Mouse (Mus musculus): Measurements from ENCODE around the gene Cyp2d9. TPM values are rescaled to one million over a fixed set of nuclear protein-coding genes. Genes with fewer than 3 reads are reported as not detected.
"Not testable (repeated sequence)": the region's sequence is repeated elsewhere in the genome, so short reads cannot be mapped to it uniquely, and the experiment has no call there.

The Cyp2d9 gene
- polyA plus RNA-seq, 1 experiment from 2014 or later = not detected

DNA sequence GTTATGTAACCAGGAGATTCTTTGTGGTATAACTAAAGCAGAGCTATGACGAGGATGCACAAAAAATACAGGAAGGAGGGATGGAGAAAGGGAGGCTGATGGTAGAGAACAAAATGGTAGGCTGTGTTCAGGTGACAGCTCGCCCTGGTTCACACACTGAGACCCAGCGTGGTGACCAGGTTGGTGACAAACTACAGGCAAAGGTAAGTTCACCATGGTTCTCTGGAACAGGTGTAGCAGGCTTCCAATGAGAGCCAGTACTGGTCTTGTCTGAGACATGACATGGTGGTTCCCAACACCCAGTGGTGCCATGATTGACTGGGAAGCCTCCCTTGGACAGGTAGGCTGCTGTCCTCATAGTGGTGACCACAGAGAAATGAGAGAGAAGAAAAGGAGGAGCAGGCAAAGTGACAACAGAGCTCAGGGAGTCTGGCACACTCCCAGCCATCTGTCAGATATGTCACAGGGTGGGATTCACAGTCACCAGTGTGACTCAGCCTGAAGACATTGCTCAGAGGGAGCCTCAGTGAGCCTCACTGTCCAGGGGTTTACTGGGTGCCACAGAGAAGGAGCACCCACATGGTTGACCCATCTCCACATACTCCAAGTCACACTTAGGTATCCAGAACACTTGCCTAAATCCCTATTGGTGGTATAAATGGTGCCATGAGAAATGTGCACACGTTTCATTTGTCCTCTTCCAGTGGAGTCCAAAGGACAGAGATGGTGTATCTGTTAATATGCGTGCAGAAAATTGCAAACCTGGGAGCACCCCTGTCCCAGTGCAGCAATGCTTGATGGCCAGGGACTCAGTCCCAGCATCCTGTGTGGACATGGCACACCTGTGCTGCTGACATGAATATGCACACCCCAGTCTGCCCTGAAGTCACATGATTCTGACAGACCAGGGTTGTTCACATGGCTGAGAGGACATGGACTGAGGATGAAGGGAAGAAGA lies 24.1 kb downstream of the Cyp2d9 start:
- H3K4me3 ChIP-seq (ENCODE audit: low read length) = no peak overlapping the region
- H3K9ac ChIP-seq (ENCODE audit: low read length) = no peak overlapping the region
- H3K27ac ChIP-seq (ENCODE audit: low read length) = no peak overlapping the region
- H3K4me2 ChIP-seq (ENCODE audit: low read depth, low read length) = no peak overlapping the region
- no peaks in the 10 kb centered on the region for H3K4me1 ChIP-seq (ENCODE audit: control insufficient read depth, insufficient read depth, low read length)
- H3K36me3 ChIP-seq (ENCODE audit: control insufficient read depth, insufficient read depth) = no peaks in the 10 kb centered on the region
- no peaks in the 10 kb centered on the region for H3K27me3 ChIP-seq (ENCODE audit: control insufficient read depth, insufficient read depth, low read length)
- no peaks in the 10 kb centered on the region for H3K9me3 ChIP-seq (replicated peaks; ENCODE audit: control insufficient read depth, low read length)
- no peak for ATAC-seq (replicated peaks; ENCODE audit: extremely low read depth, insufficient read depth, low FRiP score)
- WGBS = 67% methylated on average over 5 of the region's 5 CpGs

DNA sequence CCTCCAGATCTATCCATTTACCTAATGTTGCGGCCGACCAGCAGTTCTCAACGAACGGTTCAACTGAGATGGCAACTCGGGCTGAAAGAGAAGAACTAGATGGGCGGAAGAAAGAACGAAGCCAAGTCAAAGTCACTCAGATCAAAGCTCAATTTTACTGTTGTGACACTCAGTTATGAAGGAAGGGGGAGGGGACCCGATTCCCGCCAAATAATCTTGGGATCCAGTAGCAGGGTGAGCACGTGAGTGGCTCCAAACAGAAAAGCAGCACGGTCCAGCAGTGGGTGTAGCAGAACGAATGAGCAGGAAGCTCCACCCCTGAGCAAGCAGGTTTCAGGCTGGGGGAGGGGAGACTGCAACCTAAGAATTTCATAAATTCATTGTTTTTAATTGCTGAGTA lies 26.0 kb downstream of the Cyp2d9 start:
- H3K27ac ChIP-seq (ENCODE audit: low read length); H3K4me1 ChIP-seq (ENCODE audit: control insufficient read depth, insufficient read depth, low read length); H3K36me3 ChIP-seq (ENCODE audit: control insufficient read depth, insufficient read depth); ATAC-seq (replicated peaks; ENCODE audit: extremely low read depth, insufficient read depth, low FRiP score); H3K4me2 ChIP-seq (ENCODE audit: low read depth, low read length); H3K9ac ChIP-seq (ENCODE audit: low read length); H3K4me3 ChIP-seq (ENCODE audit: low read length); H3K9me3 ChIP-seq (replicated peaks; ENCODE audit: control insufficient read depth, low read length); H3K27me3 ChIP-seq (ENCODE audit: control insufficient read depth, insufficient read depth, low read length): not testable (repeated sequence)
- 73% methylated on average over 12 of the region's 12 CpGs for WGBS

DNA sequence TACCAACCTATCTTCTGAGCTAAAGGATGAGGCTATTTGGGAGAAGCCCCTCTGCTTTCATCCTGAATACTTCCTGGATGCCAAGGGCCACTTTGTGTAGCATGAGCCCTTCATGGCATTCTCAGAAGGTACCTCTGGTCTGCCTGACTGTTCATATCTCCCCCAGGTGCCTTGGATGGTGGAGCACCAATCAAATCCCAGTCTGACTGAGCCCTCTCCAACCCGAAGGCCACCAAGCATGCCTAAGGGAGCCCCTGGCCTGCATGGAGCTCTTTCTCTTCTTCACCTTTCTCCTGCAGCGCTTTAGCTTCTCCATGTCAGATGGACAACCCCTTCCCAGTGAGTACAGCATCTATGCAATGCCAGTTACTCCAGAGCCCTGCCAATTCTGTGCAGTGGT lies 31.5 kb downstream of the Cyp2d9 start:
- Histone ChIP-seq H3K27me3 (ENCODE audit: control insufficient read depth, insufficient read depth, low read length) (no peaks in the 10 kb centered on the region), H3K4me1 (ENCODE audit: control insufficient read depth, insufficient read depth, low read length) (no peaks in the 10 kb centered on the region), H3K4me3 (ENCODE audit: low read length) (no peak overlapping the region), H3K27ac (ENCODE audit: low read length) (no peak overlapping the region), H3K9me3 (replicated peaks; ENCODE audit: control insufficient read depth, low read length) (no peaks in the 10 kb centered on the region), H3K36me3 (ENCODE audit: control insufficient read depth, insufficient read depth) (no peaks in the 10 kb centered on the region), H3K9ac (ENCODE audit: low read length) (no peak overlapping the region), H3K4me2 (ENCODE audit: low read depth, low read length) (no peak overlapping the region)
- WGBS = 59% methylated on average over 2 of the region's 2 CpGs
- ATAC-seq (replicated peaks; ENCODE audit: extremely low read depth, insufficient read depth, low FRiP score) = no peak

DNA sequence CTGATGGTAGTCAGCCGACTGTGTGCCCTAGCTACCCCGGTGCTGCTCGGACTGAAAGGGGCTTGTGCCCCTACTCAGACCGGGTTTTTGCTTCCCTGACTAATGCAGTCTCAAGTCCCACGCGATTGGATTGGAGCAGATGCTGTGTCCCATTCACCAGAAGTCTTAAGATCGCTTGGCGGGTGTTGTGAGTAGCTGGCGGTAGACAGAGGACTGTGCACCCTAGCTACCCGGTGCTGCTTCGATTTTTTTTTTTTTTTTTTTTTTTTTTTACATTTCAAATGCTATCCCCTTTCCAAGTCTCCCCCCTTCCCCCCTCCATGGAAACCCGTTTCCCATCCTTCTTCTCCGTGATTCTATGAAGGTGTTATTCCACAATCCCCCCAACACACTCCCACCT lies 61.0 kb downstream of the Cyp2d9 start:
- H3K9me3 ChIP-seq (replicated peaks; ENCODE audit: control insufficient read depth, low read length); H3K27ac ChIP-seq (ENCODE audit: low read length); H3K4me1 ChIP-seq (ENCODE audit: control insufficient read depth, insufficient read depth, low read length); H3K36me3 ChIP-seq (ENCODE audit: control insufficient read depth, insufficient read depth); ATAC-seq (replicated peaks; ENCODE audit: extremely low read depth, insufficient read depth, low FRiP score); H3K27me3 ChIP-seq (ENCODE audit: control insufficient read depth, insufficient read depth, low read length); H3K4me2 ChIP-seq (ENCODE audit: low read depth, low read length); H3K4me3 ChIP-seq (ENCODE audit: low read length); H3K9ac ChIP-seq (ENCODE audit: low read length): not testable (repeated sequence)
- 57% methylated on average over 13 of the region's 13 CpGs for WGBS

Small RNA genes within 50 kb of the gene (microRNA-seq; reads per million reads assigned to microRNA genes)
- gene Gm25990 = not detected
- not detected for gene Gm27331
- gene Gm27622 = not detected
- gene Gm27825 = not detected
- not detected for gene Mir7684

Other genes starting within 250 kb of the Cyp2d9 start
- 0.15 and 0.32 TPM in 2 replicates for gene Shisa8, start 220.6 kb upstream of the Cyp2d9 start, polyA plus RNA-seq (2015; fragmentation: Nextera tagmentation; extraction: Ambion mirVana)
- 0.18 TPM in 1 of 2 replicates, not detected in the other for gene Tnfrsf13c, start 209.1 kb upstream of the Cyp2d9 start, polyA plus RNA-seq (2015; fragmentation: Nextera tagmentation; extraction: Ambion mirVana)
- gene Cenpm, start 188.7 kb upstream of the Cyp2d9 start, polyA plus RNA-seq (2015; fragmentation: Nextera tagmentation; extraction: Ambion mirVana) = 50.8 and 57.2 TPM in 2 replicates
- not detected in 2 replicates for gene 1500009C09Rik, start 181.0 kb upstream of the Cyp2d9 start, polyA plus RNA-seq (2015; fragmentation: Nextera tagmentation; extraction: Ambion mirVana)
- gene Sept3, start 158.5 kb upstream of the Cyp2d9 start, polyA plus RNA-seq (2015; fragmentation: Nextera tagmentation; extraction: Ambion mirVana) = 3.9 and 4.1 TPM in 2 replicates
- 0.17 and 0.22 TPM in 2 replicates for gene Wbp2nl, start 134.5 kb upstream of the Cyp2d9 start, polyA plus RNA-seq (2015; fragmentation: Nextera tagmentation; extraction: Ambion mirVana)
- gene Naga, start 94.5 kb upstream of the Cyp2d9 start, polyA plus RNA-seq (2015; fragmentation: Nextera tagmentation; extraction: Ambion mirVana) = 44.1 and 47.8 TPM in 2 replicates
- 8.1 and 9.4 TPM in 2 replicates for gene Pheta2, start 94.5 kb upstream of the Cyp2d9 start, polyA plus RNA-seq (2015; fragmentation: Nextera tagmentation; extraction: Ambion mirVana)
- 340 and 355 TPM in 2 replicates for gene Smdt1, start 94.5 kb upstream of the Cyp2d9 start, polyA plus RNA-seq (2015; fragmentation: Nextera tagmentation; extraction: Ambion mirVana)
- 604 and 609 TPM in 2 replicates for gene Ndufa6, start 79.1 kb upstream of the Cyp2d9 start, polyA plus RNA-seq (2015; fragmentation: Nextera tagmentation; extraction: Ambion mirVana)
- gene Cyp2d22, start 53.2 kb upstream of the Cyp2d9 start, polyA plus RNA-seq (2015; fragmentation: Nextera tagmentation; extraction: Ambion mirVana) = 13.6 and 15.7 TPM in 2 replicates
- not detected in 2 replicates for gene Cyp2d11, start 39.4 kb upstream of the Cyp2d9 start, polyA plus RNA-seq (2015; fragmentation: Nextera tagmentation; extraction: Ambion mirVana)
- 0.33 TPM in 1 of 2 replicates, not detected in the other for gene Cyp2d10, start 26.2 kb upstream of the Cyp2d9 start, polyA plus RNA-seq (2015; fragmentation: Nextera tagmentation; extraction: Ambion mirVana)
- gene Cyp2d12, start 121.6 kb downstream of the Cyp2d9 start, polyA plus RNA-seq (2015; fragmentation: Nextera tagmentation; extraction: Ambion mirVana) = not detected in 2 replicates
- gene Cyp2d34, start 187.5 kb downstream of the Cyp2d9 start, polyA plus RNA-seq (2015; fragmentation: Nextera tagmentation; extraction: Ambion mirVana) = not detected in 2 replicates

Measured in heart, embryonic 16.5 days (tissue).